Mouse (Mus musculus) CH12.LX (cell line): ENCODE data around the gene Slc35f3. TPM values are rescaled to one million over a fixed set of nuclear protein-coding genes. Genes with fewer than 3 reads are reported as not detected.

Source experiments
- DNase-seq: peaks from one replicate; pipeline ENCODE4 v3.0.0-alpha.2; 2013; ENCODE audit errors: extremely low read depth
- H3K27ac ChIP-seq: 2 replicates; pipeline ENCODE4 v1.5.1; 2012; ENCODE audit warnings: low read depth, mild to moderate bottlenecking, control low read depth, moderate library complexity; ENCODE audit not compliant: insufficient read depth
- H3K27me3 ChIP-seq: replicated peaks from 2 replicates; pipeline ENCODE3; 2012; ENCODE audit warnings: inconsistent platforms
- H3K36me3 ChIP-seq, 2 experiments: replicated peaks in 1 of 2; 2 replicates each; pipeline versions ENCODE3 to v1.6.1; 2012; ENCODE audit warnings: inconsistent platforms in 1 of 2, low read length in 1 of 2, mild to moderate bottlenecking in 1 of 2, mixed read lengths in 1 of 2, moderate library complexity in 1 of 2; ENCODE audit not compliant: control insufficient read depth in 1 of 2, insufficient read depth in 1 of 2
- H3K4me1 ChIP-seq, 2 experiments: 2 replicates each; pipeline ENCODE4 v1.6.1; 2012; ENCODE audit warnings: inconsistent platforms in 1 of 2, moderate library complexity in 1 of 2; ENCODE audit not compliant: insufficient read depth in 2 of 2, control insufficient read depth in 1 of 2
- H3K4me2 ChIP-seq: 2 replicates; pipeline ENCODE4 v1.6.1; 2012; ENCODE audit warnings: low read depth, mild to moderate bottlenecking, control low read depth; ENCODE audit not compliant: poor library complexity, insufficient read depth, severe bottlenecking
- H3K4me3 ChIP-seq, 3 experiments: fragments of 150-350 bp in 1 of 3; sonication (generic) in 1 of 3; replicated peaks in 1 of 3; 2 replicates each; pipeline versions ENCODE3 to v1.5.1; 2011 to 2012; ENCODE audit warnings: low read depth in 2 of 3, low read length in 2 of 3, mild to moderate bottlenecking in 2 of 3, moderate library complexity in 2 of 3, control low read depth in 1 of 3, improper control_type of control experiment in 1 of 3, inconsistent platforms in 1 of 3, mixed read lengths in 1 of 3; ENCODE audit not compliant: poor library complexity in 1 of 3
- H3K79me2 ChIP-seq: replicated peaks from 2 replicates; pipeline ENCODE4 v1.6.1; 2012; ENCODE audit warnings: mild to moderate bottlenecking, moderate library complexity; ENCODE audit not compliant: control insufficient read depth, poor library complexity, insufficient read depth, severe bottlenecking; ENCODE audit errors: extremely low read depth
- H3K9ac ChIP-seq: 2 replicates; pipeline ENCODE4 v1.6.1; 2012; ENCODE audit warnings: low read depth, mild to moderate bottlenecking, control low read depth, moderate library complexity; ENCODE audit not compliant: insufficient read depth
- H3K9me3 ChIP-seq: replicated peaks from 2 replicates; pipeline ENCODE3; 2012; ENCODE audit warnings: low read length, inconsistent platforms, mixed read lengths
- BHLHE40 ChIP-seq: IDR thresholded peaks from 2 replicates; pipeline ENCODE4 v1.6.1; 2011; ENCODE audit warnings: mild to moderate bottlenecking, low read depth, low read length, improper control_type of control experiment
- EP300 ChIP-seq: IDR thresholded peaks from 2 replicates; pipeline ENCODE4 v1.6.1; 2011; ENCODE audit warnings: low read length, improper control_type of control experiment
- KAT2A ChIP-seq: IDR thresholded peaks from 2 replicates; pipeline ENCODE4 v1.6.1; 2012; ENCODE audit warnings: low read length, improper control_type of control experiment, inconsistent platforms; ENCODE audit not compliant: insufficient replicate concordance
- MAX ChIP-seq: IDR thresholded peaks from 2 replicates; pipeline ENCODE4 v1.6.1; 2011; ENCODE audit warnings: low read length, improper control_type of control experiment
- PAX5 ChIP-seq: IDR thresholded peaks from 2 replicates; pipeline ENCODE4 v1.6.1; 2012; ENCODE audit warnings: low read length, inconsistent platforms, mixed read lengths
- POLR2A ChIP-seq: IDR thresholded peaks from 2 replicates; pipeline ENCODE4 v1.6.1; 2011; ENCODE audit warnings: low read depth, mild to moderate bottlenecking, improper control_type of control experiment, low read length
- RAD21 ChIP-seq: IDR thresholded peaks from 2 replicates; pipeline ENCODE4 v1.6.1; 2011; ENCODE audit warnings: low read depth, mild to moderate bottlenecking, low read length, improper control_type of control experiment, moderate library complexity
- SMC3 ChIP-seq: IDR thresholded peaks from 2 replicates; pipeline ENCODE4 v1.6.1; 2011; ENCODE audit warnings: low read depth, low read length, improper control_type of control experiment
- USF2 ChIP-seq: conservative IDR thresholded peaks from 2 replicates; pipeline ENCODE4 v1.6.1; 2011; ENCODE audit warnings: low read depth, low read length, improper control_type of control experiment
- ZC3H11A ChIP-seq: IDR thresholded peaks from 2 replicates; pipeline ENCODE4 v1.6.1; 2012; ENCODE audit warnings: low read depth, mild to moderate bottlenecking, inconsistent platforms, low read length, improper control_type of control experiment
- ZMIZ1 ChIP-seq: IDR thresholded peaks from 2 replicates; pipeline ENCODE4 v1.6.1; 2012; ENCODE audit warnings: low read depth, mild to moderate bottlenecking, inconsistent platforms, low read length, improper control_type of control experiment
- dilution Hi-C: fragments of 300-500 bp; cut with MboI; formaldehyde crosslinking; loops from 2 replicates; pipeline ENCODE4 v1.14.3; 2020; ENCODE audit warnings: low sequenced_read_pairs; ENCODE audit not compliant: extremely low pct_unique_long_range_greater_than_20kb, extremely low pct_ligation_motif_present
- in situ Hi-C: fragments of 300-500 bp; cut with MboI; formaldehyde crosslinking; loops from 3 replicates; pipeline ENCODE4 v1.14.3; 2019; ENCODE audit warnings: low sequenced_read_pairs, low pct_ligation_motif_present, low pct_unique_long_range_greater_than_20kb, mixed read lengths
- polyA plus RNA-seq: library from polyadenylated mRNA; unstranded; fragments of >175 nt; gene quantifications from 2 replicates; pipeline ENCODE4 v1.2.1, GENCODE M21; 2012; ENCODE audit warnings: low read depth; ENCODE audit not compliant: insufficient read length
- total RNA-seq, 2 experiments: library from RNA; depleted of rRNA; stranded (reverse); fragments of 300-350 nt in 1 of 2; fragments of >200 nt in 1 of 2; gene quantifications; 2 replicates each; pipeline ENCODE4 v1.2.3; 2012 to 2014

Slc35f3 gene
- total and polyA plus RNA-seq, 3 experiments = 0.20 TPM; not detected in 2

- H3K27me3 ChIP-seq = no peaks in the 10 kb centered on the region
- H3K27ac ChIP-seq = no peak overlapping the region
- in situ Hi-C loops = no loop called here
- H3K4me3 ChIP-seq = peak overlapping the region; percentile 72 to 100 (median 94)
- no peak for TF ChIP-seq EP300
- no peaks in the 10 kb centered on the region for H3K9me3 ChIP-seq
- H3K4me2 ChIP-seq = peak overlapping the region; percentile 69; the same call in 1 of the 2 replicates
- H3K4me1 ChIP-seq = peaks cover 12 to 29% of the 10 kb centered on the region in 2 experiments
- peaks cover 11% of the 10 kb centered on the region for H3K79me2 ChIP-seq
- H3K36me3 ChIP-seq = peaks cover 19 to 44% of the 10 kb centered on the region in 2 experiments
- DNase-seq = no peak
- dilution Hi-C loops = no loop called here
- peak overlapping the region; percentile 77 for H3K9ac ChIP-seq
Observed at GRCm38 (mm10) chr8:126422920-126423300, 124.6 kb downstream of the Slc35f3 start.

DNA sequence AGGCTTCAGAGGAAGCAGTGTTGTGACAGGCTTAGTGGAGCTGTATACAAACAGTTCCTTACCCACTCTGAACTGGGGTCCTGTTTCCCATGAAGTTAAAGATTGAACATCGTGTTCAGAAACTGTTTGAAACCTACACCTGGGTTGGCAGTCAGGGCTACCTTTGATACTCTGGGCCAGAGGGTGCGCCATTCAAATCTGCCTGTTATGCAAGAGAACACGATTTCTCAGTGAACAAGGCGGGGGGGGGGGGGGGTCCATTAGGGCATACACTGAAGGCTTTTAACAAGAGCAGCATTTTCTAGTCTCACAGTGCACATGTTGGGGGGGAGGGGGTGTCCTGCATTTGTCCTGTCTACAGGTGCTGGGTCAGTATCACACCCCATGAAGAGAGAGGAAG lies 125.8 kb downstream of the Slc35f3 start:
- H3K36me3 ChIP-seq = peaks cover 30 to 52% of the 10 kb centered on the region in 2 experiments
- TF ChIP-seq ZMIZ1 = no peak
- TF ChIP-seq RAD21 = no peak
- TF ChIP-seq BHLHE40 = no peak
- TF ChIP-seq ZC3H11A = no peak
- no peak for TF ChIP-seq POLR2A
- TF ChIP-seq, all 38 proteins: peak for 0
- no peak for DNase-seq
- Histone ChIP-seq H3K4me3 (no peak overlapping the region), H3K27ac (no peak overlapping the region), H3K4me2 (no peak overlapping the region), H3K4me1 (peaks cover 12 to 29% of the 10 kb centered on the region in 2 experiments), H3K9me3 (no peaks in the 10 kb centered on the region), H3K27me3 (no peaks in the 10 kb centered on the region), H3K9ac (no peak overlapping the region), H3K79me2 (peaks cover 11% of the 10 kb centered on the region)
- in situ Hi-C loops (no loop called here), dilution Hi-C loops (no loop called here)

DNA sequence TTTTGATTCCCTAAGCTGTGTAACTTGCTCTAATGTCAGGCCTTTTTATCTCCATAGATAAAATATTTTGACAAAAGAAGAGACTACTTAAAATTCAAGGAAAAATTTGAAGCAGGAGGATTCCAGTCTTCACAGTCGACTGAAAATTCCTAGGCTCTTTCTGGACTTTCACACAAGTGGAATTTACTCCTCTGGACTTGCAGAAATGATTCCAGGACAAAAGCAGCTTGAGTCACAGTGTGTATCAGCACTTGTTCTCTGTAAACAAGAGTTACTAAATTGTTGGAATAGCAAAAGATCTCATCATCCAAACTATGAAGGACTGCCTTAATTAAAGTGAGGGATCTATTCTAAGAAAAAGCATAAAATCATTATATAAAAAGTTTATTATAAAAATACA lies 126.6 kb downstream of the Slc35f3 start:
- Histone ChIP-seq H3K27me3 (no peaks in the 10 kb centered on the region), H3K27ac (no peak overlapping the region), H3K4me1 (peaks cover 12 to 29% of the 10 kb centered on the region in 2 experiments), H3K4me3 (no peak overlapping the region), H3K9ac (no peak overlapping the region), H3K4me2 (no peak overlapping the region), H3K9me3 (no peaks in the 10 kb centered on the region), H3K79me2 (peaks cover 11% of the 10 kb centered on the region), H3K36me3 (peaks cover 38 to 59% of the 10 kb centered on the region in 2 experiments)
- dilution Hi-C loops (no loop called here), in situ Hi-C loops (no loop called here)
- DNase-seq = no peak
- TF ChIP-seq USF2 = no peak

DNA sequence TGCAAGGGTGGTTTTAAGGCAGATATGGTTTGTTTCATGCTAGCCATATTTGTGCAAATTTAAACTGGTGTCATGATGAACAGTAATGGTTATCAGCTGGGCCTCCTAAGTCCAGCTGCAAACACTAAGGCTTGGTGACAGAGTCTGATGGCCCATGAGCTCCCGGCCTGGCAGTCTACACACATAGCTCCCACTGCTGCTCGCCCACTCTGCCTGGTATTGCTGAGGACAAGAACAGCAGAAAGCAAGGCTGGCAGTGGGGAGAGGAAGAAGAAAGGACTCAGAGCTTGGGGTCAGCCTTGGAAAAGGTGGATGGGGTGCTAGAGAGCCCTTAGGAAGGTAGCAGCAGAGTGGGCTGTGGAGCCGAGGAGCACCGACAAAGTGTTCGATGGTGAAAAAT lies 131.3 kb downstream of the Slc35f3 start:
- Histone ChIP-seq H3K4me2 (no peak overlapping the region), H3K9me3 (no peaks in the 10 kb centered on the region), H3K4me1 (no peaks in the 10 kb centered on the region), H3K36me3 (peaks cover 66 to 95% of the 10 kb centered on the region in 2 experiments), H3K27me3 (no peaks in the 10 kb centered on the region), H3K79me2 (no peaks in the 10 kb centered on the region), H3K4me3 (no peak overlapping the region), H3K9ac (no peak overlapping the region), H3K27ac (no peak overlapping the region)
- in situ Hi-C loops = no loop called here
- DNase-seq = no peak
- TF ChIP-seq PAX5 = no peak
- no peak for TF ChIP-seq MAX
- TF ChIP-seq SMC3 = no peak
- no peak for TF ChIP-seq KAT2A
- dilution Hi-C loops = no loop called here
